Comparison of ENCODE assay signal across 26 mouse cellular contexts in the genomic region with DNA sequence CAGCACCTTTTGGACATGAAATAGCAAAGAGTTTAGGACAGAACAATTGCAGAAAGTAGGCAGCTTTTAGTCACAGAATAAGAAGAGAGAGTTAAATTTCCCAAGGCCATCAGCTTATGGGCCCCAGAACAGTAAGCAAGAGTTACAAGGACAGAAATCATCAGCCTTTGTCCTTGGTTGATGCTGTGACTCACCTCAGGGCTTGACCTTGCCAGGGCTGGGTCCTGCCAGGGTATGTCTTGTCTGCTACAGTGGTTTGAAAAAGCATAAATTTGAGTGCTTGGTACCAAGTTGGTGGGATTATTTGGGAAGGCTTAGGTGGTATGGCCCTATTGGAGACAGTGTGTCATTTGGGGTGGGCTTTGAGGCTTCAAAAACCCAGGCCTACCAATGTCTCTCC.
DNase-seq lines count a peak whose midpoint lies in the region; ATAC-seq lines count a peak whose summit lies in the region.
"Had no signal": no experiment of that assay in that cellular context is flagged by ENCODE, and none has a peak within 500 bp of the region (broad histone marks: within the 10 kb centered on the region; RNA-seq: fewer than 3 reads in every experiment).

No protein-coding gene starts in this region.

- no peaks in the 10 kb centered on the region for H3K27me3 ChIP-seq in heart, embryonic 12.5 days (replicated peaks)
- no peaks in the 10 kb centered on the region for H3K27me3 ChIP-seq in hindbrain, embryonic 10.5 days (ENCODE audit: insufficient read depth, poor library complexity, severe bottlenecking)
- H3K27me3 ChIP-seq: CH12.LX; forebrain, embryonic 13.5 days; hindbrain, embryonic 13.5 days; intestine, embryonic 15.5 days; Patski had no signal

- peak; percentile 58 for DNase-seq in heart, adult 11 months
- peak; percentile 23 to 34 for DNase-seq in adrenal gland, adult 18-20 months (ENCODE audit: low spot score in 2 of 2)
- DNase-seq in adrenal gland, postnatal 10 days = peak; percentile 71
- peak; percentile 80 to 83 for DNase-seq in adrenal gland, postnatal 36 days
- no peak for DNase-seq in hindbrain, embryonic 10.5 days (ENCODE audit: low spot score)
- no peak for DNase-seq in urinary bladder, postnatal 36 days (ENCODE audit: low spot score in 2 of 2)
- DNase-seq in gastrocnemius, postnatal 14 days = no peak
- DNase-seq: B cell, adult 2 months; cerebellum, adult 18-20 months; cerebellum, adult 9-10 months; cerebellum, postnatal 14 days; gastrocnemius, adult 2 months; gastrocnemius, postnatal 25 days; heart, adult 2 months; kidney, adult 11 months had no signal

- no peak overlapping the region for H3K4me3 ChIP-seq in heart, embryonic 12.5 days
- no peak overlapping the region for H3K4me3 ChIP-seq in hindbrain, embryonic 10.5 days
- H3K4me3 ChIP-seq: forebrain, embryonic 10.5 days; forebrain, embryonic 13.5 days; gastrocnemius, adult 2 months; heart, adult 2 months; heart, embryonic 10.5 days; hindbrain, embryonic 13.5 days; intestine, embryonic 15.5 days had no signal

- 0 out of 2 replicates have a peak, but pooled peaks cover 4% of the 10 kb centered on the region for H3K4me1 ChIP-seq in heart, embryonic 12.5 days (replicated peaks)
- H3K4me1 ChIP-seq in hindbrain, embryonic 10.5 days (replicated peaks) = 0 out of 2 replicates have a peak, but pooled peaks cover 7% of the 10 kb centered on the region
- H3K4me1 ChIP-seq: heart, embryonic 10.5 days; hindbrain, embryonic 13.5 days; intestine, embryonic 15.5 days had no signal

- no peak overlapping the region for H3K9ac ChIP-seq in heart, embryonic 12.5 days
- H3K9ac ChIP-seq: forebrain, embryonic 13.5 days; hindbrain, embryonic 13.5 days; intestine, embryonic 15.5 days had no signal

- ATAC-seq in heart, embryonic 12.5 days (ENCODE audit: insufficient number of reproducible peaks, low FRiP score) = no peak
- ATAC-seq: forebrain, embryonic 13.5 days; forebrain, embryonic 16.5 days; hindbrain, embryonic 16.5 days; intestine, embryonic 15.5 days; Patski had no signal

- H3K9me3 ChIP-seq in heart, embryonic 12.5 days (replicated peaks) = peaks cover 9% of the 10 kb centered on the region; the same call in 1 of the 2 replicates
- H3K9me3 ChIP-seq in hindbrain, embryonic 10.5 days = peaks cover 3% of the 10 kb centered on the region; the same call in 1 of the 2 replicates
- H3K9me3 ChIP-seq: forebrain, embryonic 10.5 days; heart, embryonic 10.5 days; intestine, embryonic 15.5 days had no signal

- H3K4me2 ChIP-seq in heart, embryonic 12.5 days = no peak overlapping the region
- H3K4me2 ChIP-seq: forebrain, embryonic 13.5 days; hindbrain, embryonic 13.5 days; intestine, embryonic 15.5 days had no signal

- intact Hi-C loops in gastrocnemius, postnatal 14 days (cut with DNase I; ENCODE audit: low total_unique reads) = no loop called here

- H3K36me3 ChIP-seq in heart, embryonic 12.5 days = no peaks in the 10 kb centered on the region
- H3K36me3 ChIP-seq in hindbrain, embryonic 10.5 days = no peaks in the 10 kb centered on the region
- H3K36me3 ChIP-seq: forebrain, embryonic 10.5 days; G1E; heart, embryonic 10.5 days; hindbrain, embryonic 13.5 days; intestine, embryonic 15.5 days had no signal

- H3K27ac ChIP-seq in heart, embryonic 12.5 days (ENCODE audit: poor library complexity, severe bottlenecking) = no peak overlapping the region
- no peak overlapping the region for H3K27ac ChIP-seq in hindbrain, embryonic 10.5 days
- H3K27ac ChIP-seq: forebrain, embryonic 10.5 days; forebrain, embryonic 13.5 days; gastrocnemius, adult 2 months; heart, adult 2 months; heart, embryonic 10.5 days; hindbrain, embryonic 13.5 days; intestine, embryonic 15.5 days had no signal

Comparison
In these comparisons a context has a peak if more than half of its experiments do, and no peak if none do; other contexts are left out.
1. DNase-seq: peak in heart, adult 11 months (single experiment), adrenal gland, adult 18-20 months (2 of 2), adrenal gland, postnatal 10 days (single experiment) and adrenal gland, postnatal 36 days (2 of 2); none in hindbrain, embryonic 10.5 days (single experiment), urinary bladder, postnatal 36 days (0 of 2) and gastrocnemius, postnatal 14 days (single experiment).